Comparison of ENCODE assay signal across 8 mouse cellular contexts in genomic region chr5:65900862-65901265, GRCm38 (mm10). TPM values are rescaled to one million over a fixed set of nuclear protein-coding genes. Genes with fewer than 3 reads are reported as not detected.
DNase-seq lines count a peak whose midpoint lies in the region; ATAC-seq lines count a peak whose summit lies in the region.
"Had no signal": no experiment of that assay in that cellular context is flagged by ENCODE, and none has a peak within 500 bp of the region (broad histone marks: within the 10 kb centered on the region; RNA-seq: fewer than 3 reads in every experiment).

No protein-coding gene starts in this region.

- ATAC-seq in neural tube, embryonic 13.5 days (ENCODE audit: low read depth): 0 out of 2 replicates have a peak, but pooled peaks have one; percentile 27
- ATAC-seq in embryonic facial prominence, embryonic 14.5 days (ENCODE audit: low read depth): peak; percentile 88
- peak; percentile 90 for ATAC-seq in neutrophil, adult 5-6 weeks (ENCODE audit: extremely low read depth, insufficient number of reproducible peaks, low FRiP score, poor library complexity, severe bottlenecking)

- peaks cover 8% of the 10 kb centered on the region for H3K9me3 ChIP-seq in neural tube, embryonic 13.5 days
- H3K9me3 ChIP-seq in embryonic facial prominence, embryonic 14.5 days (ENCODE audit: control insufficient read depth, low read length): peaks cover 28% of the 10 kb centered on the region

- H3K36me3 ChIP-seq in neural tube, embryonic 13.5 days: no peaks in the 10 kb centered on the region
- no peaks in the 10 kb centered on the region for H3K36me3 ChIP-seq in embryonic facial prominence, embryonic 14.5 days (ENCODE audit: control insufficient read depth, insufficient read depth, low read length)

- WGBS in neural tube, embryonic 13.5 days: 45% methylated on average over 7 of the region's 7 CpGs
- 39% methylated on average over 7 of the region's 7 CpGs for WGBS in embryonic facial prominence, embryonic 14.5 days

- peaks cover 6% of the 10 kb centered on the region for H3K4me1 ChIP-seq in neural tube, embryonic 13.5 days (replicated peaks)
- H3K4me1 ChIP-seq in embryonic facial prominence, embryonic 14.5 days (ENCODE audit: control insufficient read depth, insufficient read depth, low read length): no peaks in the 10 kb centered on the region

- no peak for DNase-seq in neural tube, embryonic 10.5 days (ENCODE audit: extremely low spot score, low spot score)
- DNase-seq in embryonic facial prominence, embryonic 14.5 days (ENCODE audit: low spot score): peak; percentile 79
- peak; percentile 91 for DNase-seq in induced T-regulatory cell, adult 2 months (ENCODE audit: low read depth)
- no peak for DNase-seq in right cerebral cortex, postnatal 25 days
- no peak for DNase-seq in frontal cortex, postnatal 25 days (ENCODE audit: low spot score in 2 of 2)

- no peak overlapping the region for H3K4me2 ChIP-seq in neural tube, embryonic 13.5 days
- no peak overlapping the region for H3K4me2 ChIP-seq in embryonic facial prominence, embryonic 14.5 days (ENCODE audit: low read depth, low read length)

- H3K4me3 ChIP-seq in neural tube, embryonic 13.5 days: no peak overlapping the region
- no peak overlapping the region for H3K4me3 ChIP-seq in embryonic facial prominence, embryonic 14.5 days (ENCODE audit: low read depth, low read length)
- H3K4me3 ChIP-seq: erythroblast, embryonic 14.5 days had no signal

- no peaks in the 10 kb centered on the region for H3K27me3 ChIP-seq in neural tube, embryonic 13.5 days
- no peaks in the 10 kb centered on the region for H3K27me3 ChIP-seq in embryonic facial prominence, embryonic 14.5 days (replicated peaks; ENCODE audit: control insufficient read depth, insufficient read depth, low read length)

- H3K27ac ChIP-seq in neural tube, embryonic 13.5 days (replicated peaks): 0 out of 2 replicates have a peak overlapping the region, but pooled peaks have one; percentile 33
- H3K27ac ChIP-seq in embryonic facial prominence, embryonic 14.5 days (replicated peaks; ENCODE audit: low read depth, low read length): no peak overlapping the region

- H3K9ac ChIP-seq in neural tube, embryonic 13.5 days: no peak overlapping the region
- no peak overlapping the region for H3K9ac ChIP-seq in embryonic facial prominence, embryonic 14.5 days (ENCODE audit: low read depth, low read length)

RNA-seq across cellular contexts. Expression of gene Chrna9, which starts 33.9 kb away (rescaled TPM):
- polyA plus RNA-seq in neural tube, embryonic 13.5 days (2015; fragmentation: Nextera tagmentation; extraction: Ambion mirVana): not detected in 2 replicates
- 1.00 and 2.2 TPM in 2 replicates for polyA plus RNA-seq in embryonic facial prominence, embryonic 14.5 days (2014; fragmentation: Nextera tagmentation; extraction: Ambion mirVana)
- total RNA-seq in neutrophil, adult 5-6 weeks (2017): not detected in 2 replicates
- polyA plus RNA-seq: erythroblast, embryonic 14.5 days had no signal

RNA-seq across cellular contexts. Expression of gene Rhoh, which starts 39.9 kb away (rescaled TPM):
- polyA plus RNA-seq in neural tube, embryonic 13.5 days (2015; fragmentation: Nextera tagmentation; extraction: Ambion mirVana): 0.45 and 0.47 TPM in 2 replicates
- polyA plus RNA-seq in embryonic facial prominence, embryonic 14.5 days (2014; fragmentation: Nextera tagmentation; extraction: Ambion mirVana): 1.6 and 1.7 TPM in 2 replicates
- total RNA-seq in neutrophil, adult 5-6 weeks (2017): 148 and 161 TPM in 2 replicates
- polyA plus RNA-seq: erythroblast, embryonic 14.5 days had no signal

Comparison
In these comparisons a context has a peak if more than half of its experiments do, and no peak if none do; other contexts are left out.
1. ATAC-seq: peak in every context shown above with its lines; median percentile 90 in neutrophil, adult 5-6 weeks; 88 in embryonic facial prominence, embryonic 14.5 days; 27 in neural tube, embryonic 13.5 days.
2. DNase-seq: peak in embryonic facial prominence, embryonic 14.5 days (single experiment) and induced T-regulatory cell, adult 2 months (single experiment); none in neural tube, embryonic 10.5 days (single experiment), right cerebral cortex, postnatal 25 days (single experiment) and frontal cortex, postnatal 25 days (0 of 2).